Mouse (Mus musculus): ENCODE results near the gene Sik2. TPM values are rescaled to one million over a fixed set of nuclear protein-coding genes. Genes with fewer than 3 reads are reported as not detected.

Gene Sik2
- polyA plus RNA-seq, 1 experiment from 2014 or later = 18.2 TPM

DNA sequence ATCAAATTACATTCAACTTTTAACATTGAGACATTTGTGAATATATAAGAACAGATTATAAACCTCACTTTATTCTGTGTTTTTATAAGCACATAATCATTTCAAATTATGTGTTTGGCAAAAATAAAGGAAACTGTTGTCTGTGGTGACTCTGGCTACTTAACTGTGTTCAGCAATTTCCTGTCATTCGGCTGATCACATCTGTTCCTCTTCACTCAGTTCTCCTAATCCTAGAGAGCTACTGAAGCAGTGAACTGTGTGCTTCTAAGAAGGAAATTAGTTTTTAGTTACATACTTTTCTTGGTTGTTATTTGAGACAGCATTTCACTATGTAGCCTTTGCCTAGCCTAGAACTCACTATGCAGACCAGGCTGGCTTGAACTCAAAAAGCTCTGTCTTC is 62.5 kb downstream of the Sik2 start:
- no peak overlapping the region for H3K9ac ChIP-seq
- no peaks in the 10 kb centered on the region for H3K27me3 ChIP-seq (replicated peaks)
- no peak for ATAC-seq (ENCODE audit: insufficient number of reproducible peaks, low FRiP score)
- H3K9me3 ChIP-seq (replicated peaks) = no peaks in the 10 kb centered on the region
- H3K27ac ChIP-seq (ENCODE audit: poor library complexity, severe bottlenecking) = no peak overlapping the region
- no peaks in the 10 kb centered on the region for H3K4me1 ChIP-seq (replicated peaks)
- WGBS = 43% methylated on average over 1 of the region's 1 CpGs
- H3K36me3 ChIP-seq = no peaks in the 10 kb centered on the region
- H3K4me2 ChIP-seq = no peak overlapping the region
- no peak overlapping the region for H3K4me3 ChIP-seq

- WGBS = 84% methylated on average over 1 of the region's 1 CpGs
- ATAC-seq (ENCODE audit: insufficient number of reproducible peaks, low FRiP score) = no peak
These were observed 64.0 kb downstream of the Sik2 start for GRCm38 (mm10) chr9:50944826-50945225.

DNA sequence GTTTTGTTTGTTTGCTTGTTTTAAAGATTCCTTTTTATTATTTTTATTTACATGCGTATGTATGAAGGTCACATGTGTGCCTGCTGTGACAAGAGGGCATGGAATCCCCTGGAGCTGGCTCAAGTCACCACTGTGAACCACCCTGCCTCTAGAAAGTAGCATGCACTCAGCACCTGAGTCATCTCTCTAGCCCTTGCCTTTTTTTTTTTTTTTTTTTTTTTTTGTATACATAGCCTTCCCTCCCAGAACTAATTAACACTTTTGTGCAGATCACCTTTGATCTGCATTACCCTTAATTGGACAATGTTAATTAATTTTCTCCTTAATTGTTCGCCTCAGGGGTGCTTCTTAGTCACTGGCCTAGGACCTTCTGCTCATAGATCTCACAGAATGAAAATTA is 66.2 kb downstream of the Sik2 start:
- H3K36me3 ChIP-seq = no peaks in the 10 kb centered on the region
- H3K4me3 ChIP-seq = no peak overlapping the region

More at GRCm38 (mm10) chr9:50944826-50945225, 64.0 kb downstream of the Sik2 start:
- no peaks in the 10 kb centered on the region for H3K9me3 ChIP-seq (replicated peaks)
- no peak overlapping the region for H3K4me3 ChIP-seq
- H3K36me3 ChIP-seq = no peaks in the 10 kb centered on the region
- H3K4me2 ChIP-seq = no peak overlapping the region
- no peak overlapping the region for H3K27ac ChIP-seq (ENCODE audit: poor library complexity, severe bottlenecking)
- H3K9ac ChIP-seq = no peak overlapping the region
- no peaks in the 10 kb centered on the region for H3K27me3 ChIP-seq (replicated peaks)
- no peaks in the 10 kb centered on the region for H3K4me1 ChIP-seq (replicated peaks)

DNA sequence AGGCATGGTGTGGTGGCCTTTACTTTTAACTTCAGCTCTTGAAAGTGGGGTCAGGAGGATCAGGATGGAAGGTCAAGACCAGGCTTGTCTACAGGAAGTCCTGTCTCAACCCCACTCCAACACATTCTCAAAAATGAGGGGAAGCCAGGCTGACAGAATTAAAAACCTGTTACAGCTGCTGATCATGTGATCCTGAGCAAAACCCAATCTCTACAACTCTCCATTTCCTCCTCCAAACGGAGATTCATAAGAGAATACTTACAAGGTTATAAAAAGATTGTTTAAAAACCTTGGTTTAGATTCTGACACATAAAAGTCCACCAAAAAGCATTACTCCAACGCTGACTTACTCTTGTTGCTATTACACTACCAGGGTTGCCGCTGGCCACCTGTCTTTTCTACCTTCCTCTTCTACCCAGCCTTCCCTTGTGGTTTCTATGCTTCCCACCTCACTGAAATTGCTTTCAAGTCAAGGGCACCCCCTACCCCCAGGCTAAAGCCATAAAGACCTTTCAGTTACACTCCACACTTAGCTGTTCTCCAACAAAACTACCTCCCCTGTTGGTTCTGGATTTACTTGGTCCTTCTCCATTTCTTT is 67.0 kb downstream of the Sik2 start:
- ATAC-seq (ENCODE audit: insufficient number of reproducible peaks, low FRiP score) = no peak
- no peak overlapping the region for H3K9ac ChIP-seq
- no peak overlapping the region for H3K4me3 ChIP-seq
- 86% methylated on average over 3 of the region's 3 CpGs for WGBS
- no peak overlapping the region for H3K27ac ChIP-seq (ENCODE audit: poor library complexity, severe bottlenecking)
- no peaks in the 10 kb centered on the region for H3K36me3 ChIP-seq
- no peaks in the 10 kb centered on the region for H3K9me3 ChIP-seq (replicated peaks)
- H3K4me2 ChIP-seq = no peak overlapping the region
- no peaks in the 10 kb centered on the region for H3K27me3 ChIP-seq (replicated peaks)
- H3K4me1 ChIP-seq (replicated peaks) = no peaks in the 10 kb centered on the region

More for the DNA sequence above, 66.2 kb downstream of the Sik2 start:
- H3K4me2 ChIP-seq = no peak overlapping the region
- 95% methylated on average over 2 of the region's 2 CpGs for WGBS
- H3K4me1 ChIP-seq (replicated peaks) = no peaks in the 10 kb centered on the region
- H3K27ac ChIP-seq (ENCODE audit: poor library complexity, severe bottlenecking) = no peak overlapping the region
- no peaks in the 10 kb centered on the region for H3K27me3 ChIP-seq (replicated peaks)
- no peak overlapping the region for H3K9ac ChIP-seq
- H3K9me3 ChIP-seq (replicated peaks) = no peaks in the 10 kb centered on the region
- ATAC-seq (ENCODE audit: insufficient number of reproducible peaks, low FRiP score) = no peak

DNA sequence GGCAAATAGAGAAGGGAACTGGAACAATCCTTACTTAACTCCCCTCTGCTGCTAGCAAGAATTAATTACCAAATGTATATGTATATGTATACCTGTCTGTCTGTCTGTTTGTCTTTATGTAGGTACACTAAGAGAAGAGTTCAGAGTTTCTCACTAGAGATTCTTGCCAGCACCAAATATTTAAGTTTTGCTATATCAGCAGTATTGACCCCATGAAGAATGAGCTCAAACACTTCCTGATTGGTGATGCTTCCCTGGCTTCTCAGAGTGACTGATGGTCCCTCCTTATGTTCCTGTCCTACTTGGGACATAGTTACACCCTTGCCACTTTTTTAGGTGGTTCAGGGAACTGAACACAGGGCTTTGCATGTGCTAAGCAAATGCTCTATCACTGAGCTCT is 78.9 kb downstream of the Sik2 start:
- ATAC-seq (ENCODE audit: insufficient number of reproducible peaks, low FRiP score) = no peak
- Histone ChIP-seq H3K9me3 (replicated peaks) (no peaks in the 10 kb centered on the region; the same call in 1 of the 2 replicates), H3K4me2 (no peak overlapping the region), H3K4me3 (no peak overlapping the region), H3K36me3 (peaks cover 30% of the 10 kb centered on the region), H3K4me1 (replicated peaks) (peaks cover 5% of the 10 kb centered on the region), H3K27me3 (replicated peaks) (no peaks in the 10 kb centered on the region), H3K9ac (no peak overlapping the region), H3K27ac (ENCODE audit: poor library complexity, severe bottlenecking) (no peak overlapping the region)

- Histone ChIP-seq H3K4me2 (no peak overlapping the region), H3K4me1 (replicated peaks) (peaks cover 14% of the 10 kb centered on the region)
- WGBS = 31% methylated on average over 4 of the region's 4 CpGs
These were observed 83.1 kb downstream of the Sik2 start for GRCm38 (mm10) chr9:50925801-50926200.

GRCm38 (mm10) chr9:50924454-50924853 is 84.4 kb downstream of the Sik2 start:
- H3K27me3 ChIP-seq (replicated peaks) = no peaks in the 10 kb centered on the region
- no peak for ATAC-seq (ENCODE audit: insufficient number of reproducible peaks, low FRiP score)
- H3K4me3 ChIP-seq = no peak overlapping the region
- no peaks in the 10 kb centered on the region; the same call in 1 of the 2 replicates for H3K9me3 ChIP-seq (replicated peaks)
- H3K27ac ChIP-seq (ENCODE audit: poor library complexity, severe bottlenecking) = no peak overlapping the region
- peaks cover 10% of the 10 kb centered on the region for H3K36me3 ChIP-seq
- peaks cover 16% of the 10 kb centered on the region for H3K4me1 ChIP-seq (replicated peaks)
- H3K4me2 ChIP-seq = no peak overlapping the region
- no peak overlapping the region for H3K9ac ChIP-seq

More at GRCm38 (mm10) chr9:50925801-50926200, 83.1 kb downstream of the Sik2 start:
- Histone ChIP-seq H3K27ac (ENCODE audit: poor library complexity, severe bottlenecking) (peak overlapping the region; percentile 16; the same call in 1 of the 2 replicates), H3K9ac (no peak overlapping the region), H3K36me3 (peaks cover 17% of the 10 kb centered on the region), H3K4me3 (no peak overlapping the region), H3K27me3 (replicated peaks) (no peaks in the 10 kb centered on the region), H3K9me3 (replicated peaks) (no peaks in the 10 kb centered on the region; the same call in 1 of the 2 replicates)
- no peak for ATAC-seq (ENCODE audit: insufficient number of reproducible peaks, low FRiP score)

GRCm38 (mm10) chr9:50922363-50923153 is 86.3 kb downstream of the Sik2 start:
- Histone ChIP-seq H3K36me3 (peaks cover 1% of the 10 kb centered on the region), H3K27me3 (replicated peaks) (no peaks in the 10 kb centered on the region), H3K9ac (no peak overlapping the region), H3K4me3 (no peak overlapping the region), H3K4me2 (no peak overlapping the region), H3K9me3 (replicated peaks) (no peaks in the 10 kb centered on the region), H3K27ac (ENCODE audit: poor library complexity, severe bottlenecking) (no peak overlapping the region), H3K4me1 (replicated peaks) (peaks cover 16% of the 10 kb centered on the region)
- ATAC-seq (ENCODE audit: insufficient number of reproducible peaks, low FRiP score) = no peak
- WGBS = 62% methylated on average over 5 of the region's 5 CpGs

- no peaks in the 10 kb centered on the region for H3K27me3 ChIP-seq (replicated peaks)
- 64% methylated on average over 3 of the region's 3 CpGs for WGBS
- no peak overlapping the region for H3K4me2 ChIP-seq
- no peak for ATAC-seq (ENCODE audit: insufficient number of reproducible peaks, low FRiP score)
- no peaks in the 10 kb centered on the region for H3K9me3 ChIP-seq (replicated peaks)
- H3K4me1 ChIP-seq (replicated peaks) = peaks cover 16% of the 10 kb centered on the region
- H3K4me3 ChIP-seq = no peak overlapping the region
- H3K9ac ChIP-seq = no peak overlapping the region
- H3K36me3 ChIP-seq = no peaks in the 10 kb centered on the region
- H3K27ac ChIP-seq (ENCODE audit: poor library complexity, severe bottlenecking) = no peak overlapping the region
These were observed 87.7 kb downstream of the Sik2 start for GRCm38 (mm10) chr9:50920933-50921895.

DNA sequence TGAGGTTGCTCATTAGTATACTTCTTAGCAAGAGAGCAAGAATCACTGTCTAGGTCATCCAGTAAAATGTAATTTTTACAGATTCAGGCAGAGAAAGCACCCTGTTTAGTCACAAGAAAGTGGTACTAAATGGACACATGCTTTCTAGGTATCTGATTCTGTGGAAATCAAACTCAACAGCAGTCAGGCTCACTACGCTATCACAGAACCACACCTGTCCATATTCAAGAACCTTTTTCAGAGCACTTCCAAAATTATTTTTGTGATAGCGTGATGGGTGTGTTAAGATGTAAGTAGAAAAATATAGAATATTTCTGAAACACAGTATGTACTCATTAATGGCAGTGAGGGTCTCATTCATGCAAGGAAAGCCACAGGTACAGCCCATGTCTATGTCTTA is 89.3 kb downstream of the Sik2 start:
- no peak for ATAC-seq (ENCODE audit: insufficient number of reproducible peaks, low FRiP score)

GRCm38 (mm10) chr9:50918131-50918530 is 90.7 kb downstream of the Sik2 start:
- H3K9ac ChIP-seq = no peak overlapping the region
- no peaks in the 10 kb centered on the region for H3K9me3 ChIP-seq (replicated peaks)
- H3K4me2 ChIP-seq = no peak overlapping the region
- H3K27me3 ChIP-seq (replicated peaks) = no peaks in the 10 kb centered on the region
- 0 out of 2 replicates have a peak, but pooled peaks cover 5% of the 10 kb centered on the region for H3K36me3 ChIP-seq
- WGBS = 86% methylated on average over 3 of the region's 3 CpGs
- no peak for ATAC-seq (ENCODE audit: insufficient number of reproducible peaks, low FRiP score)
- no peak overlapping the region for H3K27ac ChIP-seq (ENCODE audit: poor library complexity, severe bottlenecking)
- peaks cover 5% of the 10 kb centered on the region for H3K4me1 ChIP-seq (replicated peaks)
- no peak overlapping the region for H3K4me3 ChIP-seq

More for the DNA sequence above, 89.3 kb downstream of the Sik2 start:
- 0 out of 2 replicates have a peak, but pooled peaks cover 3% of the 10 kb centered on the region for H3K36me3 ChIP-seq
- H3K9ac ChIP-seq = no peak overlapping the region
- 93% methylated on average over 2 of the region's 2 CpGs for WGBS
- no peak overlapping the region for H3K4me2 ChIP-seq
- H3K4me3 ChIP-seq = no peak overlapping the region
- peaks cover 10% of the 10 kb centered on the region for H3K4me1 ChIP-seq (replicated peaks)
- H3K9me3 ChIP-seq (replicated peaks) = no peaks in the 10 kb centered on the region
- H3K27me3 ChIP-seq (replicated peaks) = no peaks in the 10 kb centered on the region
- no peak overlapping the region for H3K27ac ChIP-seq (ENCODE audit: poor library complexity, severe bottlenecking)
